Mouse (Mus musculus): Measurements from ENCODE around the gene Slc9b2. TPM values are rescaled to one million over a fixed set of nuclear protein-coding genes. Genes with fewer than 3 reads are reported as not detected.

The Slc9b2 gene
- total RNA-seq, 2 experiments from 2014 or later: 2.3 to 3.0 TPM

Other genes starting within 250 kb of the Slc9b2 start
- gene Cenpe, start 95.2 kb upstream of the Slc9b2 start, total RNA-seq (2021): 1 to 10 TPM; 2.1 to 2.2 TPM
- gene Bdh2, start 26.5 kb upstream of the Slc9b2 start, total RNA-seq (2021): 1 to 10 TPM; 5.4 to 6.3 TPM
- gene Slc9b1, start 40.3 kb downstream of the Slc9b2 start, total RNA-seq (2021): under 1 TPM in 1 of 2 experiments, not detected in 1; 0.28 TPM
- 10 to 100 TPM; 32.1 to 32.4 TPM for gene Cisd2, start 116.2 kb downstream of the Slc9b2 start, total RNA-seq (2021)
- gene Ube2d3, start 130.4 kb downstream of the Slc9b2 start, total RNA-seq (2021): 100 to 1,000 TPM; 233 to 238 TPM
- gene Manba, start 177.9 kb downstream of the Slc9b2 start, total RNA-seq (2021): 1 to 10 TPM; 8.5 TPM